7 mouse cellular contexts compared by ENCODE assay signal in genomic region chr2:33876529-33877290, GRCm38 (mm10). TPM values are rescaled to one million over a fixed set of nuclear protein-coding genes. Genes with fewer than 3 reads are reported as not detected.
DNase-seq lines count a peak whose midpoint lies in the region; ATAC-seq and TF ChIP-seq lines count a peak whose summit lies in the region.

No protein-coding gene starts in this region.

- no peaks in the 10 kb centered on the region for H3K9me3 ChIP-seq in embryonic facial prominence, embryonic 12.5 days
- H3K9me3 ChIP-seq in limb, embryonic 10.5 days (replicated peaks), result no peaks in the 10 kb centered on the region
- no peaks in the 10 kb centered on the region for H3K9me3 ChIP-seq in neural tube, embryonic 12.5 days

- TF ChIP-seq POLR2A in heart, adult 2 months (IDR thresholded peaks at IDR 0.05; ENCODE audit: insufficient read depth, low read depth, low read length), result no peak

- H3K79me2 ChIP-seq in heart, adult 2 months (replicated peaks; ENCODE audit: control insufficient read depth, insufficient read depth, low read length), result peaks cover 5% of the 10 kb centered on the region

- peaks cover 26% of the 10 kb centered on the region for H3K36me3 ChIP-seq in embryonic facial prominence, embryonic 12.5 days
- H3K36me3 ChIP-seq in heart, adult 2 months (ENCODE audit: control insufficient read depth, insufficient read depth, low read length), result no peaks in the 10 kb centered on the region
- peaks cover 26% of the 10 kb centered on the region for H3K36me3 ChIP-seq in limb, embryonic 10.5 days
- peaks cover 29% of the 10 kb centered on the region for H3K36me3 ChIP-seq in neural tube, embryonic 12.5 days

- no peaks in the 10 kb centered on the region for H3K27me3 ChIP-seq in embryonic facial prominence, embryonic 12.5 days
- no peaks in the 10 kb centered on the region for H3K27me3 ChIP-seq in heart, adult 2 months (ENCODE audit: control insufficient read depth, insufficient read depth, low read length)
- no peaks in the 10 kb centered on the region for H3K27me3 ChIP-seq in limb, embryonic 10.5 days (ENCODE audit: low read depth, poor library complexity, severe bottlenecking)
- H3K27me3 ChIP-seq in neural tube, embryonic 12.5 days (replicated peaks), result no peaks in the 10 kb centered on the region

- ATAC-seq in cerebellum, adult (ENCODE audit: insufficient number of reproducible peaks, low FRiP score, low TSS enrichment), result 0 out of 2 replicates have a peak, but pooled peaks have one; percentile 17
- peak; percentile 76 for ATAC-seq in embryonic facial prominence, embryonic 12.5 days (ENCODE audit: insufficient number of reproducible peaks, insufficient read depth, low FRiP score, low TSS enrichment)
- peak; percentile 93 for ATAC-seq in neural tube, embryonic 12.5 days (ENCODE audit: low FRiP score, low read depth)
- no peak for ATAC-seq in megakaryocyte progenitor cell, adult 5-6 weeks (replicated peaks; ENCODE audit: poor library complexity)

- TF ChIP-seq CTCF in heart, adult 2 months (IDR thresholded peaks at IDR 0.05), result no peak

- peak overlapping the region; percentile 14 for H3K4me2 ChIP-seq in embryonic facial prominence, embryonic 12.5 days (replicated peaks)
- H3K4me2 ChIP-seq in neural tube, embryonic 12.5 days (replicated peaks), result peak overlapping the region; percentile 43

- no peak overlapping the region for H3K4me3 ChIP-seq in embryonic facial prominence, embryonic 12.5 days
- H3K4me3 ChIP-seq in heart, adult 2 months, result no peak overlapping the region
- peak overlapping the region; percentile 26 for H3K4me3 ChIP-seq in limb, embryonic 10.5 days
- H3K4me3 ChIP-seq in neural tube, embryonic 12.5 days, result no peak overlapping the region

- intact Hi-C loops in heart, adult 2 months (cut with DNase I), result no loop called here

- peak; percentile 48 to 53 for DNase-seq in heart, adult 2 months
- peak; percentile 57 to 76 for DNase-seq in kidney, adult 8-10 months
- DNase-seq in limb, embryonic 10.5 days (ENCODE audit: low spot score), result peak; percentile 85

- WGBS in embryonic facial prominence, embryonic 12.5 days, result 17% methylated on average over 25 of the region's 25 CpGs
- WGBS in heart, adult 2 months, result 62% methylated on average over 25 of the region's 25 CpGs
- WGBS in limb, embryonic 10.5 days, result 22% methylated on average over 25 of the region's 25 CpGs
- 4% methylated on average over 25 of the region's 25 CpGs for WGBS in neural tube, embryonic 12.5 days

- no peak for TF ChIP-seq EP300 in heart, adult 2 months (IDR thresholded peaks at IDR 0.05; ENCODE audit: insufficient read depth, low read depth, low read length)

- peaks cover 54% of the 10 kb centered on the region for H3K4me1 ChIP-seq in embryonic facial prominence, embryonic 12.5 days
- H3K4me1 ChIP-seq in heart, adult 2 months (ENCODE audit: control insufficient read depth, insufficient read depth, low read length), result peaks cover 9% of the 10 kb centered on the region
- peaks cover 77% of the 10 kb centered on the region for H3K4me1 ChIP-seq in limb, embryonic 10.5 days
- H3K4me1 ChIP-seq in neural tube, embryonic 12.5 days, result peaks cover 55% of the 10 kb centered on the region

- 0 out of 2 replicates have a peak overlapping the region, but pooled peaks have one; percentile 5 for H3K9ac ChIP-seq in embryonic facial prominence, embryonic 12.5 days
- H3K9ac ChIP-seq in heart, adult 2 months (ENCODE audit: low read depth, low read length), result no peak overlapping the region
- peak overlapping the region; percentile 51; the same call in 1 of the 2 replicates for H3K9ac ChIP-seq in neural tube, embryonic 12.5 days

- H3K27ac ChIP-seq in embryonic facial prominence, embryonic 12.5 days, result peak overlapping the region; percentile 92
- H3K27ac ChIP-seq in heart, adult 2 months, result no peak overlapping the region
- peak overlapping the region; percentile 91 for H3K27ac ChIP-seq in limb, embryonic 10.5 days
- H3K27ac ChIP-seq in neural tube, embryonic 12.5 days, result peak overlapping the region; percentile 96

RNA-seq across cellular contexts. Expression of gene Mvb12b, which starts 11.0 kb away (rescaled TPM):
- polyA plus RNA-seq in embryonic facial prominence, embryonic 12.5 days (2016; fragmentation: Nextera tagmentation; extraction: Ambion mirVana), result 31.2 and 33.8 TPM in 2 replicates
- 10 to 100 TPM; 17.8 to 21.6 TPM for total RNA-seq in heart, adult 2 months (2021)
- polyA plus RNA-seq in heart, adult 2 months (2012; rRNA removed), result 20.4 and 27.5 TPM in 2 replicates
- 15.0 and 17.5 TPM in 2 replicates for polyA plus RNA-seq in limb, embryonic 10.5 days (2016; fragmentation: Nextera tagmentation; extraction: Ambion mirVana)
- 57.8 and 65.5 TPM in 2 replicates for polyA plus RNA-seq in neural tube, embryonic 12.5 days (2016; fragmentation: Nextera tagmentation; extraction: Ambion mirVana)
- total RNA-seq in megakaryocyte progenitor cell, adult 5-6 weeks (2015), result 30.0 and 37.1 TPM in 2 replicates
- 12.9 and 14.8 TPM in 2 replicates for total RNA-seq in megakaryocyte progenitor cell, adult 5-6 weeks (2017)
